ENCODE assay signal across 14 mouse cellular contexts in genomic region chr11:55341961-55342371, GRCm38 (mm10). TPM values are rescaled to one million over a fixed set of nuclear protein-coding genes. Genes with fewer than 3 reads are reported as not detected.
A peak's percentile ranks its signal among the peaks of the same experiment; 100 is the strongest.
DNase-seq lines count a peak whose midpoint lies in the region; ATAC-seq and TF ChIP-seq lines count a peak whose summit lies in the region.
"Had no signal": no experiment of that assay in that cellular context is flagged by ENCODE, and none has a peak within 500 bp of the region (broad histone marks: within the 10 kb centered on the region; RNA-seq: fewer than 3 reads in every experiment).

No protein-coding gene starts in this region.

- no peak overlapping the region for H3K4me2 ChIP-seq in intestine, embryonic 14.5 days (ENCODE audit: low read length)
- H3K4me2 ChIP-seq in intestine, embryonic 16.5 days (ENCODE audit: low read depth, low read length), result no peak overlapping the region
- H3K4me2 ChIP-seq in midbrain, postnatal 0 days (ENCODE audit: low read depth, low read length, poor library complexity, severe bottlenecking), result no peak overlapping the region
- H3K4me2 ChIP-seq: limb, embryonic 13.5 days; neural tube, embryonic 12.5 days had no signal

- no peak overlapping the region for H3K27ac ChIP-seq in intestine, embryonic 14.5 days (ENCODE audit: low read depth)
- no peak overlapping the region for H3K27ac ChIP-seq in intestine, embryonic 16.5 days (ENCODE audit: low read length)
- H3K27ac ChIP-seq in midbrain, postnatal 0 days (ENCODE audit: low read depth, low read length), result no peak overlapping the region
- H3K27ac ChIP-seq in midbrain, embryonic 10.5 days (replicated peaks), result no peak overlapping the region
- H3K27ac ChIP-seq: heart, adult 2 months; limb, embryonic 13.5 days; neural tube, embryonic 12.5 days had no signal

- H3K4me1 ChIP-seq in intestine, embryonic 14.5 days (replicated peaks; ENCODE audit: control insufficient read depth, insufficient read depth, low read length), result no peaks in the 10 kb centered on the region
- no peaks in the 10 kb centered on the region for H3K4me1 ChIP-seq in intestine, embryonic 16.5 days (ENCODE audit: control insufficient read depth, insufficient read depth, low read length)
- H3K4me1 ChIP-seq in midbrain, postnatal 0 days (ENCODE audit: insufficient read depth, low read length), result no peaks in the 10 kb centered on the region
- no peaks in the 10 kb centered on the region for H3K4me1 ChIP-seq in midbrain, embryonic 10.5 days
- H3K4me1 ChIP-seq: limb, embryonic 13.5 days; neural tube, embryonic 12.5 days had no signal

- intact Hi-C loops in gastrocnemius, postnatal 14 days (cut with DNase I; ENCODE audit: low total_unique reads), result no loop called here

- no peak for TF ChIP-seq CTCF in midbrain, postnatal 0 days (IDR thresholded peaks at IDR 0.05)

- H3K27me3 ChIP-seq in intestine, embryonic 14.5 days (replicated peaks; ENCODE audit: control insufficient read depth, insufficient read depth, low read length), result no peaks in the 10 kb centered on the region
- no peaks in the 10 kb centered on the region for H3K27me3 ChIP-seq in intestine, embryonic 16.5 days (replicated peaks; ENCODE audit: control insufficient read depth, insufficient read depth, low read length)
- no peaks in the 10 kb centered on the region for H3K27me3 ChIP-seq in midbrain, postnatal 0 days (ENCODE audit: insufficient read depth, low read length)
- no peaks in the 10 kb centered on the region for H3K27me3 ChIP-seq in midbrain, embryonic 10.5 days (ENCODE audit: low read depth, poor library complexity, severe bottlenecking)
- H3K27me3 ChIP-seq: neural tube, embryonic 12.5 days had no signal

- 47% methylated on average over 11 of the region's 11 CpGs for WGBS in intestine, embryonic 14.5 days
- WGBS in intestine, embryonic 16.5 days, result 56% methylated on average over 11 of the region's 11 CpGs
- WGBS in midbrain, postnatal 0 days, result 79% methylated on average over 11 of the region's 11 CpGs
- WGBS in midbrain, embryonic 10.5 days, result 72% methylated on average over 11 of the region's 11 CpGs

- no peak for DNase-seq in intestine, embryonic 14.5 days (ENCODE audit: low spot score)
- DNase-seq in midbrain, postnatal 0 days (ENCODE audit: low spot score), result peak; percentile 84
- DNase-seq in midbrain, embryonic 10.5 days (ENCODE audit: low spot score), result no peak
- peak; percentile 98 to 99 for DNase-seq in cerebellum, postnatal 36 days
- no peak for DNase-seq in right cerebral cortex, postnatal 36 days (ENCODE audit: low spot score in 2 of 2)
- DNase-seq in gastrocnemius, postnatal 14 days, result no peak
- DNase-seq: heart, adult 2 months; kidney, adult 11 months; liver, postnatal 0 days; midbrain, embryonic 14.5 days; retina, postnatal 1 day had no signal

- no peaks in the 10 kb centered on the region for H3K9me3 ChIP-seq in intestine, embryonic 14.5 days (ENCODE audit: control insufficient read depth, low read length)
- H3K9me3 ChIP-seq in intestine, embryonic 16.5 days (ENCODE audit: control insufficient read depth, low read length), result no peaks in the 10 kb centered on the region
- no peaks in the 10 kb centered on the region for H3K9me3 ChIP-seq in midbrain, postnatal 0 days (ENCODE audit: low read length)
- H3K9me3 ChIP-seq in midbrain, embryonic 10.5 days (replicated peaks), result 0 out of 2 replicates have a peak, but pooled peaks cover 4% of the 10 kb centered on the region
- H3K9me3 ChIP-seq: limb, embryonic 13.5 days; neural tube, embryonic 12.5 days had no signal

- H3K4me3 ChIP-seq in intestine, embryonic 14.5 days (ENCODE audit: low read depth, low read length), result no peak overlapping the region
- H3K4me3 ChIP-seq in intestine, embryonic 16.5 days (ENCODE audit: low read length), result no peak overlapping the region
- no peak overlapping the region for H3K4me3 ChIP-seq in midbrain, postnatal 0 days (ENCODE audit: low read depth, low read length)
- no peak overlapping the region for H3K4me3 ChIP-seq in midbrain, embryonic 10.5 days
- H3K4me3 ChIP-seq: heart, adult 2 months; limb, embryonic 13.5 days; neural tube, embryonic 12.5 days had no signal

- H3K9ac ChIP-seq in intestine, embryonic 14.5 days (ENCODE audit: low read length), result no peak overlapping the region
- H3K9ac ChIP-seq in intestine, embryonic 16.5 days (ENCODE audit: low read depth, low read length), result no peak overlapping the region
- H3K9ac ChIP-seq in midbrain, postnatal 0 days (replicated peaks; ENCODE audit: low read length, poor library complexity, severe bottlenecking), result no peak overlapping the region
- H3K9ac ChIP-seq: limb, embryonic 13.5 days; liver, postnatal 0 days; neural tube, embryonic 12.5 days had no signal

- ATAC-seq in intestine, embryonic 14.5 days (replicated peaks; ENCODE audit: low FRiP score, low TSS enrichment, low read depth), result 0 out of 2 replicates have a peak, but pooled peaks have one; percentile 23
- no peak for ATAC-seq in intestine, embryonic 16.5 days
- no peak; the same call in 1 of the 2 replicates for ATAC-seq in midbrain, postnatal 0 days (ENCODE audit: low FRiP score)
- ATAC-seq: liver, postnatal 0 days had no signal

- H3K36me3 ChIP-seq in intestine, embryonic 14.5 days (ENCODE audit: control insufficient read depth, insufficient read depth, low read length), result no peaks in the 10 kb centered on the region
- H3K36me3 ChIP-seq in intestine, embryonic 16.5 days (ENCODE audit: control insufficient read depth, insufficient read depth, low read length), result no peaks in the 10 kb centered on the region
- no peaks in the 10 kb centered on the region for H3K36me3 ChIP-seq in midbrain, postnatal 0 days (ENCODE audit: insufficient read depth, low read length)
- H3K36me3 ChIP-seq in midbrain, embryonic 10.5 days, result no peaks in the 10 kb centered on the region
- H3K36me3 ChIP-seq: limb, embryonic 13.5 days; neural tube, embryonic 12.5 days had no signal

RNA-seq across cellular contexts. Expression of gene Fat2, which starts 5.6 kb away (rescaled TPM):
- polyA plus RNA-seq in intestine, embryonic 14.5 days (2014; fragmentation: Nextera tagmentation; extraction: Ambion mirVana), result 0.07 TPM in 2 replicates
- 0.04 and 0.05 TPM in 2 replicates for polyA plus RNA-seq in intestine, embryonic 16.5 days (2015; fragmentation: Nextera tagmentation; extraction: Ambion mirVana)
- total RNA-seq in midbrain, postnatal 0 days (2014; rRNA removed), result 1.1 and 4.2 TPM in 2 replicates
- polyA plus RNA-seq in midbrain, postnatal 0 days (2015; fragmentation: Nextera tagmentation; extraction: Ambion mirVana), result 0.04 TPM in 2 replicates
- 0.02 and 0.04 TPM in 2 replicates for polyA plus RNA-seq in midbrain, embryonic 10.5 days (2016; fragmentation: Nextera tagmentation; extraction: Ambion mirVana)
- total RNA-seq in gastrocnemius, postnatal 14 days (2021), result under 1 TPM; 0.07 to 0.18 TPM
- polyA plus RNA-seq: liver, postnatal 0 days had no signal

Comparison
In these comparisons a context has a peak if more than half of its experiments do, and no peak if none do; other contexts are left out.
1. DNase-seq: peak in midbrain, postnatal 0 days (single experiment) and cerebellum, postnatal 36 days (2 of 2); none in intestine, embryonic 14.5 days (single experiment), midbrain, embryonic 10.5 days (single experiment), right cerebral cortex, postnatal 36 days (0 of 2) and gastrocnemius, postnatal 14 days (single experiment).